In the genomic region with DNA sequence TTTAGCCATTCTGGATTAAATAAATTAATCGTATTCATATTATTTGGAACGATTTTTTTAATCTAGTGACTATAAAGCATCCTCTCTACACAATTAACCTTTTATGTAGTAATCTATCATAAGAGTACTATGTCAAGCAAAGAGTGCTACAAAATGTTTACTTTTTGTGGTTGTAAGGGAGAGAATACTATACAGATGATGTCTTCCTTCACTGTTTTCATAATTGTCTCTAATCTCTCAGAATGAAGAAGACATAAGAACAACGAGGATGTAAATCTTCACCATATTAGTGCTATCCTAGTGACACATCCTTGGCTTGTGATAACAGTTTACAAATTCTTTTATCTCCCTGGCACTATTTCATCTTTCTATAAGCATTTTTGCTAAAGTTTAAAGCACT, we compare ENCODE assay signal across 28 mouse cellular contexts.
"Had no signal": no experiment of that assay in that cellular context is flagged by ENCODE, and none has a peak within 500 bp of the region (broad histone marks: within the 10 kb centered on the region; RNA-seq: fewer than 3 reads in every experiment).

No protein-coding gene starts in this region.

- H3K27ac ChIP-seq: embryonic facial prominence, embryonic 10.5 days; embryonic facial prominence, embryonic 12.5 days; embryonic facial prominence, embryonic 13.5 days; embryonic facial prominence, embryonic 15.5 days; forebrain, embryonic 10.5 days; forebrain, embryonic 12.5 days; forebrain, embryonic 13.5 days; forebrain, embryonic 15.5 days; gastrocnemius, adult 2 months had no signal

- H3K4me1 ChIP-seq: embryonic facial prominence, embryonic 10.5 days; embryonic facial prominence, embryonic 12.5 days; embryonic facial prominence, embryonic 13.5 days; embryonic facial prominence, embryonic 15.5 days; forebrain, embryonic 10.5 days; forebrain, embryonic 12.5 days; forebrain, embryonic 13.5 days; forebrain, embryonic 15.5 days had no signal

- H3K4me3 ChIP-seq: embryonic facial prominence, embryonic 10.5 days; embryonic facial prominence, embryonic 12.5 days; embryonic facial prominence, embryonic 13.5 days; embryonic facial prominence, embryonic 15.5 days; erythroblast, embryonic 14.5 days; forebrain, embryonic 10.5 days; forebrain, embryonic 12.5 days; forebrain, embryonic 13.5 days; forebrain, embryonic 15.5 days; gastrocnemius, adult 2 months had no signal

- H3K9ac ChIP-seq: embryonic facial prominence, embryonic 12.5 days; embryonic facial prominence, embryonic 13.5 days; embryonic facial prominence, embryonic 15.5 days; forebrain, embryonic 12.5 days; forebrain, embryonic 13.5 days; forebrain, embryonic 15.5 days; forebrain, postnatal 0 days had no signal

- H3K27me3 ChIP-seq: embryonic facial prominence, embryonic 12.5 days; embryonic facial prominence, embryonic 13.5 days; embryonic facial prominence, embryonic 15.5 days; forebrain, embryonic 12.5 days; forebrain, embryonic 13.5 days; forebrain, embryonic 15.5 days had no signal

- H3K9me3 ChIP-seq: embryonic facial prominence, embryonic 10.5 days; embryonic facial prominence, embryonic 12.5 days; embryonic facial prominence, embryonic 13.5 days; embryonic facial prominence, embryonic 15.5 days; forebrain, embryonic 10.5 days; forebrain, embryonic 12.5 days; forebrain, embryonic 13.5 days; forebrain, embryonic 15.5 days had no signal

- ATAC-seq: forebrain, embryonic 13.5 days; forebrain, embryonic 14.5 days; forebrain, embryonic 15.5 days; forebrain, embryonic 16.5 days; forebrain, postnatal 0 days had no signal

- H3K4me2 ChIP-seq: embryonic facial prominence, embryonic 12.5 days; embryonic facial prominence, embryonic 13.5 days; embryonic facial prominence, embryonic 15.5 days; forebrain, embryonic 12.5 days; forebrain, embryonic 13.5 days; forebrain, embryonic 15.5 days had no signal

- DNase-seq: cerebellum, adult 18-20 months; cerebellum, adult 2 months; cerebellum, adult 8-10 months; cerebellum, adult 9-10 months; cerebellum, adult 9-11 months; cerebellum, postnatal 10 days; cerebellum, postnatal 14 days; cerebellum, postnatal 25 days; cerebellum, postnatal 36 days; embryo, embryonic 11 days; forebrain, postnatal 0 days; gastrocnemius, adult 2 months; gastrocnemius, postnatal 10 days; gastrocnemius, postnatal 14 days; gastrocnemius, postnatal 25 days; gastrocnemius, postnatal 36 days; heart, adult 11 months had no signal

- H3K36me3 ChIP-seq: embryonic facial prominence, embryonic 10.5 days; embryonic facial prominence, embryonic 12.5 days; embryonic facial prominence, embryonic 13.5 days; embryonic facial prominence, embryonic 15.5 days; forebrain, embryonic 10.5 days; forebrain, embryonic 12.5 days; forebrain, embryonic 15.5 days had no signal
